Mouse (Mus musculus): ENCODE results near the gene Gm16503. TPM values are rescaled to one million over a fixed set of nuclear protein-coding genes. Genes with fewer than 3 reads are reported as not detected.
"Not testable (repeated sequence)": the region's sequence is repeated elsewhere in the genome, so short reads cannot be mapped to it uniquely, and the experiment has no call there.

Gm16503 gene
- polyA plus RNA-seq (2015; fragmentation: Nextera tagmentation; extraction: Ambion mirVana) = 0.06 and 0.10 TPM in 2 replicates

- not testable (repeated sequence) for ATAC-seq (ENCODE audit: low read depth)
Measured at GRCm38 (mm10) chr4:147539918-147540317, at the start of gene Gm16503. Gene Gm16503 (plus strand): TSS chr4:147540218.

DNA sequence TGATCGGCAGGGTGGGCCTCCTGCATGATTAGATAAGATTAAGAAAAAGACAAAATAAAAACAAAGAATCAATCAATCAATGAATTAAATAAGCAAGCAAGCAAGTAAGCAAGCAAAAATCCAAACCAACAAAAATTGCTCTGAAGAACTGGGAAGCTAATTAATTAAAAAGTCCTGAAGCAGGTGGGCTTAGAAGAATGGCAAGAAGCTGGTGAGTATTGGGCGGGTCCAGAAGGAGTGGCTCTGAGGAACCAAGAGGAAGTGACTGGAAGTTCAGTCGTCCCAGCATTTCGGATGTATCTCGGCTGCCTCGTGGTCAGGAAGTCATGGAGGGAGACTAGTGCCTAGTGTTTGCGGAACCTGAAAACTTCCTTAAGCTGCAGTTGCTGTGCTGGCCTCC is 47.9 kb upstream of the Gm16503 start, which contains the start of gene Zfp982:
Zfp982 (plus strand) TSS at position 301 of the 400 bp plus-strand sequence.
- peaks cover 18% of the 10 kb centered on the region for H3K9me3 ChIP-seq (replicated peaks)
- DNase-seq; H3K4me1 ChIP-seq (replicated peaks); H3K9ac ChIP-seq; H3K4me3 ChIP-seq (replicated peaks); H3K4me2 ChIP-seq; H3K27ac ChIP-seq; ATAC-seq (ENCODE audit: low read depth); H3K27me3 ChIP-seq: not testable (repeated sequence)
- 55% methylated on average over 7 of the region's 7 CpGs for WGBS (ENCODE audit: insufficient replicate concordance)
- H3K36me3 ChIP-seq = peaks cover 16% of the 10 kb centered on the region

More at GRCm38 (mm10) chr4:147539918-147540317, at the start of gene Gm16503:
- not testable (repeated sequence) for H3K4me1 ChIP-seq (replicated peaks); DNase-seq; H3K27me3 ChIP-seq; H3K4me2 ChIP-seq; H3K4me3 ChIP-seq (replicated peaks); H3K36me3 ChIP-seq; H3K9ac ChIP-seq; H3K27ac ChIP-seq
- WGBS (ENCODE audit: insufficient replicate concordance) = 67% methylated on average over 3 of the region's 3 CpGs
- H3K9me3 ChIP-seq (replicated peaks) = peaks cover 26% of the 10 kb centered on the region

- ATAC-seq (ENCODE audit: low read depth); H3K36me3 ChIP-seq; H3K9me3 ChIP-seq (replicated peaks); H3K4me1 ChIP-seq (replicated peaks); H3K9ac ChIP-seq; H3K4me3 ChIP-seq (replicated peaks); DNase-seq; H3K4me2 ChIP-seq; H3K27me3 ChIP-seq; H3K27ac ChIP-seq: not testable (repeated sequence)
- WGBS (ENCODE audit: insufficient replicate concordance) = 64% methylated on average over 5 of the region's 5 CpGs
Measured at GRCm38 (mm10) chr4:147498772-147499613, 41.0 kb upstream of the Gm16503 start.

DNA sequence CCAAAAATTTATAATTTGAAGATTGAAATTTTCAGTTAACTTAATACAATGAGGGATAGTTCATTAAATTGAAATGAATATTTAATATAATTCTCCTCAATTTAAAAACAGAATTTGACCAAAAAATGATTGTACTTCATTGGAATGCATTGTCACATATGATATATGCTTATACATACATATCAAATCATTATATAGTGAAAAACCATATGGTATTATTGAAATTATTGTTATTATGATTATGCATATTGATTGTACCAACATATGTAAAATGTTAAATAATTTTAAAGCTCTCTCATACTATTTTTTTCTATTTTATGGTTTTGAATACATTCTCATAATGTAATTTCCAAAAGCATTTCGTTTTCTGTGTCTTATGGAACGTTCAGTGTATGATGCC is 30.8 kb upstream of the Gm16503 start:
- H3K27ac ChIP-seq = no peak overlapping the region
- no peak overlapping the region for H3K4me2 ChIP-seq
- H3K9me3 ChIP-seq (replicated peaks) = peaks cover 5% of the 10 kb centered on the region
- no peak overlapping the region for H3K4me3 ChIP-seq (replicated peaks)
- no peak overlapping the region for H3K9ac ChIP-seq
- H3K4me1 ChIP-seq (replicated peaks) = no peaks in the 10 kb centered on the region
- DNase-seq = no peak
- H3K27me3 ChIP-seq = no peaks in the 10 kb centered on the region
- WGBS (ENCODE audit: insufficient replicate concordance) = 49% methylated on average over 2 of the region's 2 CpGs
- H3K36me3 ChIP-seq = peaks cover 12% of the 10 kb centered on the region
- no peak for ATAC-seq (ENCODE audit: low read depth)

DNA sequence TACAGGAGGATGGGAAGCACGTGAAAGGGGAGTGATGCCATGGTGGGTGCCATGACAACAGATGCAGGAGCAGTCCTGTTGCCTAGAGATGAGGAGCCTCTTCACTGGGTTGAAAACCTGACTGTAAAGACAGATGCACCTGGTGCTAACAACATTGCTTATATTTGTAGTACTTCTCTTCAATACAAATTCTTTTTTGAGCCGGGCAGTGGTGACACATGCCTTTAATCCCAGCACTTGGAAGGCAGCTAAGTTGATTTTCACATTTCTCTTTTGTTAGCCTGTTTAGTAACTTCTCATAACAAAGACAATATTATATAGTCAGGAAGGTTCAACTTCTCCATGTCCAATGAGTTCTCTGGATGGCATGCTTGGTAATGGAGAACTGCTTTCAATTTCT is 21.0 kb upstream of the Gm16503 start:
- H3K9ac ChIP-seq = no peak overlapping the region
- WGBS (ENCODE audit: insufficient replicate concordance) = 48% methylated on average over 2 of the region's 2 CpGs
- no peak for ATAC-seq (ENCODE audit: low read depth)
- H3K36me3 ChIP-seq = no peaks in the 10 kb centered on the region
- H3K4me2 ChIP-seq = no peak overlapping the region
- H3K4me1 ChIP-seq (replicated peaks) = no peaks in the 10 kb centered on the region
- H3K27me3 ChIP-seq = no peaks in the 10 kb centered on the region
- H3K9me3 ChIP-seq (replicated peaks) = peaks cover 38% of the 10 kb centered on the region
- no peak overlapping the region for H3K4me3 ChIP-seq (replicated peaks)
- no peak for DNase-seq
- no peak overlapping the region for H3K27ac ChIP-seq

DNA sequence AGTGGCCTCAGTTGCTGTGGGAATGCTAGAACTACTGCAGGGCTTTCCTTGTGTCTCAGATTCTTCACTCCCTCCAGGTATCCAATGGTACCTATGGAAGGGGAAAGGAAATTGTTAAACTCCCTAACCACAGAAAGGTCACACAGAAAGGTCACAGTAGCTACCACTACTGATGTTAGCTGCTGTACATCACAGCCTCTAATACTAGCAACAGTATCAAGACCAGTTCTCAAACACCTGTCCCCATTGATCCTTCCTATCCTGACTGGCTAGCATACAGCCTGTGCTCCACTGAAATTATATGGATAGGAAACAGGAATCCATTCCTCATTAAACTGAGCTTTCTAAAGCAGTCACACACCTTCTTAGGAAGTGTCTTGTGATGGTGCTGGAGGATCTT is 19.9 kb upstream of the Gm16503 start:
- Histone ChIP-seq H3K4me2 (no peak overlapping the region), H3K36me3 (no peaks in the 10 kb centered on the region), H3K4me1 (replicated peaks) (no peaks in the 10 kb centered on the region), H3K9ac (no peak overlapping the region), H3K9me3 (replicated peaks) (peaks cover 40% of the 10 kb centered on the region), H3K4me3 (replicated peaks) (no peak overlapping the region), H3K27me3 (no peaks in the 10 kb centered on the region), H3K27ac (no peak overlapping the region)
- DNase-seq = no peak
- ATAC-seq (ENCODE audit: low read depth) = 0 out of 2 replicates have a peak, but pooled peaks have one; percentile 18

GRCm38 (mm10) chr4:147525125-147525524 is 14.9 kb upstream of the Gm16503 start:
- peaks cover 41% of the 10 kb centered on the region for H3K9me3 ChIP-seq (replicated peaks)
- WGBS (ENCODE audit: insufficient replicate concordance) = 53% methylated on average over 1 of the region's 1 CpGs
- H3K4me3 ChIP-seq (replicated peaks) = no peak overlapping the region
- H3K4me2 ChIP-seq = no peak overlapping the region
- H3K9ac ChIP-seq = no peak overlapping the region
- H3K27ac ChIP-seq = no peak overlapping the region
- H3K36me3 ChIP-seq = no peaks in the 10 kb centered on the region
- DNase-seq (no peak), ATAC-seq (ENCODE audit: low read depth) (no peak)
- no peaks in the 10 kb centered on the region for H3K4me1 ChIP-seq (replicated peaks)
- no peaks in the 10 kb centered on the region for H3K27me3 ChIP-seq

DNA sequence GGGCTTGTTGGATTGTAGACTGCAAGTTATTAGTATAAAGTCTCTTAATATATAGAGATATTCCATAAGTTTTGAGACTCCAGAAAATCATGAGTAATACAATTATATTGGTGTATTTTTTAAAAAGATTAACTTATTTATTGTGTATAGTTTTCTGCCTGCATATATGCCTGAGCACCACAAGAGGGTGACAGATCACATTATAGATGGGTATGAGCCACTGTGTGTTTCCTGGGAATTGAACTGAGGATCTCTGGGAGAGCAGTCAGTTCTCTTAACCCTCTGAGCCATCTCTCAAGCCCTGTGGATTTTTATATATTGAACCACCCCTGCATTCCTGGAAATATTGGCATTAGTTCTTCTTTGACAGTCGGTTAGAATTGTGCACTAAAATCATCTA is 9.7 kb upstream of the Gm16503 start:
- H3K27ac ChIP-seq = no peak overlapping the region
- no peak overlapping the region for H3K4me2 ChIP-seq
- no peaks in the 10 kb centered on the region for H3K4me1 ChIP-seq (replicated peaks)
- ATAC-seq (ENCODE audit: low read depth) (no peak), DNase-seq (no peak)
- no peak overlapping the region for H3K9ac ChIP-seq
- no peak overlapping the region for H3K4me3 ChIP-seq (replicated peaks)
- peaks cover 18% of the 10 kb centered on the region for H3K9me3 ChIP-seq (replicated peaks)
- no peaks in the 10 kb centered on the region for H3K27me3 ChIP-seq
- no peaks in the 10 kb centered on the region for H3K36me3 ChIP-seq
- WGBS (ENCODE audit: insufficient replicate concordance) = 64% methylated on average over 1 of the region's 1 CpGs

DNA sequence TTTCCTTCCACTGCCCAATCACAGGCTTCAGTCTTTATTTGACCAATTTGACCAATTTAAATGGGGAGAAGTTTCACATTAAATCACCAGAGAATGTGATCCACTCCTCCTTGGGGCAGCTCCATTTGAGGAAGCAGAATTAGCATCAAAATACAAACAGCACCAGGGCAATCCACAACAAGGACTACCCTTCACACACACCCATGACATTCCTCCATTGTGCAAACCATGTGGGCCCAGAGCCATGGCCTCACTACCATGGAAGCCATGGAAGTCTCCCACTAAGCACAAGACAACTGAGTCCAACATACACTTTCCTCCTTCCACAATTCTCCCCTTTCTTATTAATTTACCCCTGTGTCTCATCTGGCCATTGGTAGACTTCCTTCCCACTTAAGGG is 4.1 kb upstream of the Gm16503 start:
- not testable (repeated sequence) for H3K27ac ChIP-seq; H3K9ac ChIP-seq; H3K4me2 ChIP-seq; DNase-seq; H3K27me3 ChIP-seq; ATAC-seq (ENCODE audit: low read depth); H3K4me1 ChIP-seq (replicated peaks); H3K36me3 ChIP-seq; H3K4me3 ChIP-seq (replicated peaks)
- peaks cover 23% of the 10 kb centered on the region for H3K9me3 ChIP-seq (replicated peaks)

- peaks cover 26% of the 10 kb centered on the region for H3K9me3 ChIP-seq (replicated peaks)
- H3K27ac ChIP-seq = no peak overlapping the region
- DNase-seq (no peak), ATAC-seq (ENCODE audit: low read depth) (no peak)
- H3K4me3 ChIP-seq (replicated peaks) = no peak overlapping the region
- 42% methylated on average over 2 of the region's 2 CpGs for WGBS (ENCODE audit: insufficient replicate concordance)
- no peak overlapping the region for H3K9ac ChIP-seq
- no peaks in the 10 kb centered on the region for H3K36me3 ChIP-seq
- H3K4me2 ChIP-seq = no peak overlapping the region
- H3K4me1 ChIP-seq (replicated peaks) = no peaks in the 10 kb centered on the region
- H3K27me3 ChIP-seq = no peaks in the 10 kb centered on the region
Measured at GRCm38 (mm10) chr4:147537702-147538101, 2.3 kb upstream of the Gm16503 start.

DNA sequence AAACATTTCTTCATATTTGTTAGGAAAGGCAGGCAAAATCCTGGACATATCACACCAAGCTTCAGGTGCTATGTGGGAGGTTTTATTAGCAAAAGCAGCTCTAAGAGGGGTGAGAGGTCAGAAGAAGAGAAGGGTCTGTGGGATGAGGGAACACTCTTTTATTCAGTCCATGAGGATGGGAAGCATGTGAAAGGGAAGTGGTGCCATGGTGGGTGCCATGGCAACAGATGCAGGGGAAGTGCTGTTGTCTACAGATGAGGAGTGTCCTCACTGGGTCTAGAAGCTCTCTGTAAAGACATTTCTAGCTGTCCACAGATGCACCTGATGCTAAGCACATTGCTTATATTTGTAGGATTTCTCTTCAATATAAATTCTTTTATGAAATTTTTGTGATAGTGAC is 1.1 kb downstream of the Gm16503 start:
- no peak for DNase-seq
- Histone ChIP-seq H3K4me2 (no peak overlapping the region), H3K36me3 (no peaks in the 10 kb centered on the region), H3K4me3 (replicated peaks) (no peak overlapping the region), H3K27ac (no peak overlapping the region), H3K4me1 (replicated peaks) (no peaks in the 10 kb centered on the region), H3K27me3 (no peaks in the 10 kb centered on the region), H3K9ac (no peak overlapping the region), H3K9me3 (replicated peaks) (peaks cover 23% of the 10 kb centered on the region)
- ATAC-seq (ENCODE audit: low read depth) = no peak

DNA sequence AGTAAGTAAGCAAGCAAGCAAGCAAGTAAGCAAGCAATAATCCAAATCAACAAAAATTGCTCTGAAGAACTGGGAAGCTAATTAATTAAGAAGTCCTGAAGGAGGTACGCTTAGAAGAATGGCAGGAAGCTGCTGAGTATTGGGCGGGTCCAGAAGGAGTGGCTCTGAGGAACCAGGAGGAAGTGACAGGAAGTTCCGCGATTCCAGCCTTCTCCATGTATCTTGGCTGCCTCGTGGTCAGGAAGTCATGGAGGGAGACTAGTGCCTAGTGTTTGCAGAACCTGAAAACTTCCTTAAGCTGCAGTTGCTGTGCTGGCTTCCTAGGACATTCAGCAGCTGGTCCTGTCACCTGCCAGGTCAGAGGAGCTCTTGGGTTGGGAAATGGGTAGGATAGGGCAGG is 13.1 kb downstream of the Gm16503 start, which contains the start of gene Zfp985:
Zfp985 (plus strand) TSS at position 207 of the 400 bp plus-strand sequence.
- not testable (repeated sequence) for ATAC-seq (ENCODE audit: low read depth); DNase-seq

More for the DNA sequence above, 13.1 kb downstream of the Gm16503 start, which contains the start of gene Zfp985:
- not testable (repeated sequence) for H3K4me2 ChIP-seq; H3K36me3 ChIP-seq; H3K9me3 ChIP-seq (replicated peaks); H3K27me3 ChIP-seq; H3K27ac ChIP-seq; H3K9ac ChIP-seq; H3K4me1 ChIP-seq (replicated peaks); H3K4me3 ChIP-seq (replicated peaks)
- WGBS (ENCODE audit: insufficient replicate concordance) = 45% methylated on average over 5 of the region's 5 CpGs

Data from liver, embryonic 13.5 days (tissue).